25 mouse cellular contexts compared by ENCODE assay signal in genomic region chr1:36080974-36081373, GRCm38 (mm10). TPM values are rescaled to one million over a fixed set of nuclear protein-coding genes. Genes with fewer than 3 reads are reported as not detected.
DNase-seq lines count a peak whose midpoint lies in the region; ATAC-seq and TF ChIP-seq lines count a peak whose summit lies in the region.
"Had no signal": no experiment of that assay in that cellular context is flagged by ENCODE, and none has a peak within 500 bp of the region (broad histone marks: within the 10 kb centered on the region; RNA-seq: fewer than 3 reads in every experiment).

No protein-coding gene starts in this region.

- no peaks in the 10 kb centered on the region for H3K27me3 ChIP-seq in embryonic facial prominence, embryonic 14.5 days (replicated peaks; ENCODE audit: control insufficient read depth, insufficient read depth, low read length)
- no peaks in the 10 kb centered on the region for H3K27me3 ChIP-seq in embryonic facial prominence, embryonic 10.5 days (replicated peaks; ENCODE audit: low read depth, poor library complexity, severe bottlenecking)
- H3K27me3 ChIP-seq in kidney, adult 2 months (replicated peaks; ENCODE audit: control insufficient read depth, insufficient read depth, low read length), result no peaks in the 10 kb centered on the region
- H3K27me3 ChIP-seq: embryonic facial prominence, embryonic 15.5 days; heart, embryonic 12.5 days; heart, embryonic 15.5 days; hindbrain, embryonic 13.5 days had no signal

- 0 out of 2 replicates have a peak, but pooled peaks have one; percentile 19 for ATAC-seq in embryonic facial prominence, embryonic 14.5 days (ENCODE audit: low read depth)
- ATAC-seq: activated CD4-positive, CD25-positive, alpha-beta regulatory T cell, adult 4 months; forebrain, embryonic 14.5 days; forebrain, postnatal 0 days; hindbrain, embryonic 16.5 days had no signal

- peaks cover 4% of the 10 kb centered on the region for H3K9me3 ChIP-seq in embryonic facial prominence, embryonic 14.5 days (ENCODE audit: control insufficient read depth, low read length)
- H3K9me3 ChIP-seq in embryonic facial prominence, embryonic 10.5 days, result no peaks in the 10 kb centered on the region
- H3K9me3 ChIP-seq: embryonic facial prominence, embryonic 15.5 days; heart, embryonic 12.5 days; heart, embryonic 15.5 days; hindbrain, embryonic 10.5 days; hindbrain, embryonic 13.5 days had no signal

- no peak for TF ChIP-seq POLR2A in kidney, adult 2 months (IDR thresholded peaks at IDR 0.05; ENCODE audit: low read depth, low read length)

- WGBS in embryonic facial prominence, embryonic 14.5 days, result 82% methylated on average over 5 of the region's 5 CpGs
- 92% methylated on average over 5 of the region's 5 CpGs for WGBS in embryonic facial prominence, embryonic 10.5 days
- 68% methylated on average over 5 of the region's 5 CpGs for whole genome bisulfite sequencing in kidney, adult 2 months

- no peak overlapping the region for H3K9ac ChIP-seq in embryonic facial prominence, embryonic 14.5 days (ENCODE audit: low read depth, low read length)
- H3K9ac ChIP-seq: embryonic facial prominence, embryonic 15.5 days; forebrain, postnatal 0 days; heart, embryonic 12.5 days; heart, embryonic 15.5 days; hindbrain, embryonic 13.5 days had no signal

- TF ChIP-seq CTCF in kidney, adult 2 months (conservative IDR thresholded peaks at IDR 0.05; ENCODE audit: insufficient read depth, insufficient read length, low read depth, low read length), result no peak

- no peak overlapping the region for H3K4me2 ChIP-seq in embryonic facial prominence, embryonic 14.5 days (ENCODE audit: low read depth, low read length)
- H3K4me2 ChIP-seq: embryonic facial prominence, embryonic 15.5 days; heart, embryonic 12.5 days; heart, embryonic 15.5 days; hindbrain, embryonic 13.5 days had no signal

- no peak overlapping the region for H3K27ac ChIP-seq in embryonic facial prominence, embryonic 14.5 days (replicated peaks; ENCODE audit: low read depth, low read length)
- H3K27ac ChIP-seq in embryonic facial prominence, embryonic 10.5 days (replicated peaks), result no peak overlapping the region
- H3K27ac ChIP-seq in kidney, adult 2 months (ENCODE audit: insufficient read depth, low read depth, low read length), result no peak overlapping the region
- H3K27ac ChIP-seq: embryonic facial prominence, embryonic 15.5 days; heart, embryonic 15.5 days; hindbrain, embryonic 10.5 days; hindbrain, embryonic 13.5 days had no signal

- H3K4me3 ChIP-seq in embryonic facial prominence, embryonic 14.5 days (ENCODE audit: low read depth, low read length), result no peak overlapping the region
- H3K4me3 ChIP-seq in embryonic facial prominence, embryonic 10.5 days, result no peak overlapping the region
- no peak overlapping the region for H3K4me3 ChIP-seq in kidney, adult 2 months (ENCODE audit: insufficient read depth, low read depth, low read length)
- H3K4me3 ChIP-seq: embryonic facial prominence, embryonic 15.5 days; heart, embryonic 12.5 days; heart, embryonic 15.5 days; hindbrain, embryonic 10.5 days; hindbrain, embryonic 13.5 days had no signal

- DNase-seq in embryonic facial prominence, embryonic 14.5 days (ENCODE audit: low spot score), result no peak
- DNase-seq in embryonic facial prominence, embryonic 10.5 days (ENCODE audit: low spot score), result no peak
- DNase-seq in kidney, adult 2 months, result peak; percentile 30
- no peak for DNase-seq in kidney, postnatal 36 days
- DNase-seq in kidney, postnatal 10 days, result peak; percentile 53
- DNase-seq in kidney, adult 8-10 months, result no peak
- DNase-seq: adrenal gland, adult 8-10 months; adrenal gland, postnatal 25 days; cerebellum, adult 11-12 months; cerebellum, adult 8-10 months; cerebellum, postnatal 10 days; cerebellum, postnatal 36 days; embryo, embryonic 11 days; forebrain, postnatal 0 days; heart, adult 18-20 months; heart, postnatal 10 days; heart, postnatal 36 days had no signal

- peaks cover 4% of the 10 kb centered on the region; the same call in 1 of the 2 replicates for H3K4me1 ChIP-seq in embryonic facial prominence, embryonic 14.5 days (ENCODE audit: control insufficient read depth, insufficient read depth, low read length)
- peaks cover 13% of the 10 kb centered on the region; the same call in 1 of the 2 replicates for H3K4me1 ChIP-seq in embryonic facial prominence, embryonic 10.5 days
- peaks cover 73% of the 10 kb centered on the region for H3K4me1 ChIP-seq in kidney, adult 2 months (ENCODE audit: control insufficient read depth, insufficient read depth, low read length)

- peaks cover 26% of the 10 kb centered on the region for H3K36me3 ChIP-seq in embryonic facial prominence, embryonic 14.5 days (ENCODE audit: control insufficient read depth, insufficient read depth, low read length)
- peaks cover 95% of the 10 kb centered on the region for H3K36me3 ChIP-seq in embryonic facial prominence, embryonic 10.5 days (replicated peaks)
- H3K36me3 ChIP-seq in kidney, adult 2 months (ENCODE audit: control insufficient read depth, insufficient read depth, low read length), result no peaks in the 10 kb centered on the region; the same call in 1 of the 2 replicates

RNA-seq across cellular contexts. Expression of gene Hs6st1, which starts 12.8 kb away (rescaled TPM):
- polyA plus RNA-seq in embryonic facial prominence, embryonic 14.5 days (2014; fragmentation: Nextera tagmentation; extraction: Ambion mirVana), result 10.1 and 11.5 TPM in 2 replicates
- 3.9 and 4.5 TPM in 2 replicates for polyA plus RNA-seq in embryonic facial prominence, embryonic 10.5 days (2016; fragmentation: Nextera tagmentation; extraction: Ambion mirVana)
- polyA plus RNA-seq in kidney, adult 2 months (2012; rRNA removed), result 123 and 142 TPM in 2 replicates

Comparison
In these comparisons a context has a peak if more than half of its experiments do, and no peak if none do; other contexts are left out.
1. DNase-seq: peak in kidney, adult 2 months (single experiment) and kidney, postnatal 10 days (single experiment); none in embryonic facial prominence, embryonic 14.5 days (single experiment), embryonic facial prominence, embryonic 10.5 days (single experiment), kidney, postnatal 36 days (0 of 2) and kidney, adult 8-10 months (0 of 2).